ENCODE assay signal across 29 mouse cellular contexts in the genomic region with DNA sequence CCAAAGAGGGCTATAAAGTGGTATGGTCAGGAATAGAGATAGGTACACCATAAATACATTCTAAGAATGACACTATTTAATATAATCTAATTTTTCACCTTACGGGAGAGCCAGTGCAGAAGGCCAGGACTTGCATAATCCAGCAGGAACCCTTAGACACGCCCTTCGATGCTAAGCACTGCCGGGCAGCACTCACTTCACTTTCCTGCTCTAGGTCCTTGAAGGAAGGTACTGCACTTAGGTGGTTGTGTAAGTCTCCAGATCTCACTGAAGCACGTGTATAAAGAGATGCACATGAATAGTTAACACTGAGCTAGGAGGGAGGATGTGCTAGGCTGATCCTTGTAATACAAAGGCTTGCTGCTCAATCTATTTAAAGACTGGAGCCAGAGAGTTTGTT. TPM values are rescaled to one million over a fixed set of nuclear protein-coding genes. Genes with fewer than 3 reads are reported as not detected.
DNase-seq lines count a peak whose midpoint lies in the region; ATAC-seq and TF ChIP-seq lines count a peak whose summit lies in the region.
"Had no signal": no experiment of that assay in that cellular context is flagged by ENCODE, and none has a peak within 500 bp of the region (broad histone marks: within the 10 kb centered on the region; RNA-seq: fewer than 3 reads in every experiment).

No protein-coding gene starts in this region.

- no peak overlapping the region for H3K4me2 ChIP-seq in lung, postnatal 0 days (replicated peaks; ENCODE audit: low read depth, low read length)
- H3K4me2 ChIP-seq in forebrain, postnatal 0 days (ENCODE audit: low read depth) = no peak overlapping the region
- H3K4me2 ChIP-seq: embryonic facial prominence, embryonic 12.5 days; forebrain, embryonic 13.5 days had no signal

- no peaks in the 10 kb centered on the region for H3K9me3 ChIP-seq in lung, postnatal 0 days (ENCODE audit: low read length)
- H3K9me3 ChIP-seq in forebrain, postnatal 0 days (ENCODE audit: low read length) = no peaks in the 10 kb centered on the region
- H3K9me3 ChIP-seq: embryonic facial prominence, embryonic 10.5 days; embryonic facial prominence, embryonic 12.5 days; forebrain, embryonic 13.5 days; G1E had no signal

- H3K27ac ChIP-seq in lung, postnatal 0 days (ENCODE audit: low read length) = no peak overlapping the region
- no peak overlapping the region for H3K27ac ChIP-seq in forebrain, postnatal 0 days (ENCODE audit: low read depth, low read length)
- H3K27ac ChIP-seq: embryonic facial prominence, embryonic 10.5 days; embryonic facial prominence, embryonic 12.5 days; forebrain, embryonic 13.5 days had no signal

- H3K36me3 ChIP-seq in lung, postnatal 0 days (ENCODE audit: insufficient read depth, low read length) = no peaks in the 10 kb centered on the region
- H3K36me3 ChIP-seq in forebrain, postnatal 0 days (ENCODE audit: insufficient read depth) = peaks cover 18% of the 10 kb centered on the region

- ATAC-seq in lung, postnatal 0 days = peak; percentile 95
- no peak for ATAC-seq in forebrain, postnatal 0 days
- ATAC-seq: activated CD4-positive, CD25-positive, alpha-beta regulatory T cell, adult 4 months; CD4-positive, CD25-positive, alpha-beta regulatory T cell, adult 4 months; forebrain, embryonic 13.5 days; Patski had no signal

- H3K4me1 ChIP-seq in lung, postnatal 0 days (ENCODE audit: insufficient read depth, low read depth, low read length) = no peaks in the 10 kb centered on the region
- no peaks in the 10 kb centered on the region for H3K4me1 ChIP-seq in forebrain, postnatal 0 days (ENCODE audit: insufficient read depth)
- H3K4me1 ChIP-seq: embryonic facial prominence, embryonic 10.5 days; embryonic facial prominence, embryonic 12.5 days had no signal

- H3K27me3 ChIP-seq in lung, postnatal 0 days (replicated peaks; ENCODE audit: insufficient read depth, low read length) = no peaks in the 10 kb centered on the region
- no peaks in the 10 kb centered on the region for H3K27me3 ChIP-seq in forebrain, postnatal 0 days (ENCODE audit: insufficient read depth, low read length)
- H3K27me3 ChIP-seq: CH12.LX; embryonic facial prominence, embryonic 12.5 days; forebrain, embryonic 13.5 days; Patski had no signal

- TF ChIP-seq CTCF in lung, postnatal 0 days (IDR thresholded peaks at IDR 0.05) = no peak
- TF ChIP-seq CTCF in forebrain, postnatal 0 days (IDR thresholded peaks at IDR 0.05; ENCODE audit: low read depth) = no peak

- peak; percentile 48 for DNase-seq in heart, adult 11 months
- no peak for DNase-seq in heart, adult 9 months (ENCODE audit: low spot score in 2 of 2)
- DNase-seq in lung, postnatal 0 days (ENCODE audit: low spot score) = peak; percentile 78
- peak; percentile 9 for DNase-seq in lung, postnatal 14 days
- DNase-seq in lung, postnatal 36 days = peak; percentile 76
- no peak for DNase-seq in left cerebral cortex, postnatal 14 days (ENCODE audit: low spot score in 2 of 2)
- DNase-seq in spleen, postnatal 10 days (ENCODE audit: low spot score in 2 of 2) = no peak
- no peak for DNase-seq in forebrain, postnatal 0 days
- DNase-seq: adrenal gland, adult 8-10 months; adrenal gland, postnatal 14 days; adrenal gland, postnatal 36 days; B cell, adult 2 months; cerebellum, adult 11-12 months; cerebellum, adult 2 months; cerebellum, adult 9-10 months; cerebellum, postnatal 10 days; cerebellum, postnatal 25 days had no signal

- intact Hi-C loops in left cerebral cortex, postnatal 14 days (cut with DNase I) = no loop called here

- peak; percentile 80 for TF ChIP-seq EP300 in lung, postnatal 0 days (IDR thresholded peaks at IDR 0.05)

- WGBS in lung, postnatal 0 days = 61% methylated on average over 5 of the region's 5 CpGs
- 93% methylated on average over 5 of the region's 5 CpGs for WGBS in forebrain, postnatal 0 days

- H3K9ac ChIP-seq in lung, postnatal 0 days (replicated peaks; ENCODE audit: low read depth) = no peak overlapping the region
- no peak overlapping the region for H3K9ac ChIP-seq in forebrain, postnatal 0 days
- H3K9ac ChIP-seq: embryonic facial prominence, embryonic 12.5 days; forebrain, embryonic 13.5 days had no signal

- H3K4me3 ChIP-seq in lung, postnatal 0 days (ENCODE audit: low read depth, low read length) = no peak overlapping the region
- H3K4me3 ChIP-seq in forebrain, postnatal 0 days (ENCODE audit: low read depth, low read length) = no peak overlapping the region
- H3K4me3 ChIP-seq: embryonic facial prominence, embryonic 10.5 days; embryonic facial prominence, embryonic 12.5 days; forebrain, embryonic 13.5 days had no signal

RNA-seq across cellular contexts. Expression of gene Vamp4, which starts 29.3 kb away (rescaled TPM):
- 45.1 and 50.6 TPM in 2 replicates for polyA plus RNA-seq in lung, postnatal 0 days (2015; fragmentation: Nextera tagmentation; extraction: Ambion mirVana)
- 10 to 100 TPM; 97.6 to 98.3 TPM for total RNA-seq in left cerebral cortex, postnatal 14 days (2021)
- total RNA-seq in forebrain, postnatal 0 days (2014; rRNA removed) = 34.9 and 40.0 TPM in 2 replicates
- polyA plus RNA-seq in forebrain, postnatal 0 days (2015; fragmentation: Nextera tagmentation; extraction: Ambion mirVana) = 64.0 and 79.1 TPM in 2 replicates

RNA-seq across cellular contexts. Expression of gene Myoc, which starts 39.3 kb away (rescaled TPM):
- polyA plus RNA-seq in lung, postnatal 0 days (2015; fragmentation: Nextera tagmentation; extraction: Ambion mirVana) = 0.11 and 0.12 TPM in 2 replicates
- total RNA-seq in left cerebral cortex, postnatal 14 days (2021) = 1 to 10 TPM; 4.0 to 7.8 TPM
- 0.15 TPM in 1 of 2 replicates, not detected in the other for total RNA-seq in forebrain, postnatal 0 days (2014; rRNA removed)
- 0.35 TPM in 1 of 2 replicates, not detected in the other for polyA plus RNA-seq in forebrain, postnatal 0 days (2015; fragmentation: Nextera tagmentation; extraction: Ambion mirVana)
- total RNA-seq: CH12.LX had no signal
- polyA plus RNA-seq: activated CD4-positive, CD25-positive, alpha-beta regulatory T cell, adult 4 months; CD4-positive, CD25-positive, alpha-beta regulatory T cell, adult 4 months; embryonic facial prominence, embryonic 10.5 days; embryonic facial prominence, embryonic 12.5 days; forebrain, embryonic 11.5 days; forebrain, embryonic 13.5 days; G1E; Patski had no signal

RNA-seq across cellular contexts. Expression of gene Mettl13, which starts 51.3 kb away (rescaled TPM):
- 6.7 and 7.2 TPM in 2 replicates for polyA plus RNA-seq in lung, postnatal 0 days (2015; fragmentation: Nextera tagmentation; extraction: Ambion mirVana)
- 10 to 100 TPM; 10.6 to 11.8 TPM for total RNA-seq in left cerebral cortex, postnatal 14 days (2021)
- 12.7 and 17.0 TPM in 2 replicates for total RNA-seq in forebrain, postnatal 0 days (2014; rRNA removed)
- polyA plus RNA-seq in forebrain, postnatal 0 days (2015; fragmentation: Nextera tagmentation; extraction: Ambion mirVana) = 12.0 and 15.2 TPM in 2 replicates

RNA-seq across cellular contexts. Expression of gene Myocos, which starts 58.4 kb away (rescaled TPM):
- polyA plus RNA-seq in lung, postnatal 0 days (2015; fragmentation: Nextera tagmentation; extraction: Ambion mirVana) = 0.19 TPM in 1 of 2 replicates, not detected in the other
- not detected for total RNA-seq in left cerebral cortex, postnatal 14 days (2021)
- total RNA-seq in forebrain, postnatal 0 days (2014; rRNA removed) = not detected in 2 replicates
- polyA plus RNA-seq in forebrain, postnatal 0 days (2015; fragmentation: Nextera tagmentation; extraction: Ambion mirVana) = not detected in 2 replicates
- total RNA-seq: adrenal gland, adult 18-20 months; adrenal gland, adult 8-10 months; adrenal gland, postnatal 14 days; adrenal gland, postnatal 36 days; CH12.LX; G1E had no signal
- polyA plus RNA-seq: activated CD4-positive, CD25-positive, alpha-beta regulatory T cell, adult 4 months; CD4-positive, CD25-positive, alpha-beta regulatory T cell, adult 4 months; cerebellum, adult 2 months; cortical plate, adult 2 months; embryonic facial prominence, embryonic 10.5 days; embryonic facial prominence, embryonic 12.5 days; embryonic facial prominence, embryonic 14.5 days; forebrain, embryonic 11.5 days; forebrain, embryonic 13.5 days; G1E; Patski had no signal

Comparison
In these comparisons a context has a peak if more than half of its experiments do, and no peak if none do; other contexts are left out.
1. DNase-seq: peak in heart, adult 11 months (single experiment), lung, postnatal 0 days (single experiment), lung, postnatal 14 days (single experiment) and lung, postnatal 36 days (single experiment); none in heart, adult 9 months (0 of 2), left cerebral cortex, postnatal 14 days (0 of 2), spleen, postnatal 10 days (0 of 2) and forebrain, postnatal 0 days (single experiment).